27 mouse cellular contexts compared by ENCODE assay signal in genomic region chr3:90273855-90274254, GRCm38 (mm10). TPM values are rescaled to one million over a fixed set of nuclear protein-coding genes. Genes with fewer than 3 reads are reported as not detected.
DNase-seq lines count a peak whose midpoint lies in the region; ATAC-seq and TF ChIP-seq lines count a peak whose summit lies in the region.
"Had no signal": no experiment of that assay in that cellular context is flagged by ENCODE, and none has a peak within 500 bp of the region (broad histone marks: within the 10 kb centered on the region; RNA-seq: fewer than 3 reads in every experiment).

No protein-coding gene starts in this region.

- H3K9ac ChIP-seq in hindbrain, embryonic 14.5 days: no peak overlapping the region
- H3K9ac ChIP-seq in hindbrain, embryonic 11.5 days (ENCODE audit: low read depth, low read length): no peak overlapping the region
- no peak overlapping the region for H3K9ac ChIP-seq in ES-Bruce4 (ENCODE audit: low read depth, poor library complexity, severe bottlenecking)
- H3K9ac ChIP-seq: forebrain, embryonic 13.5 days; heart, embryonic 13.5 days; hindbrain, embryonic 13.5 days had no signal

- no peak for TF ChIP-seq CTCF in ES-Bruce4 (IDR thresholded peaks at IDR 0.05; ENCODE audit: low read depth, low read length)

- ATAC-seq in hindbrain, embryonic 14.5 days (ENCODE audit: low FRiP score): 0 out of 2 replicates have a peak, but pooled peaks have one; percentile 7
- no peak for ATAC-seq in hindbrain, embryonic 11.5 days (ENCODE audit: low FRiP score)
- ATAC-seq: forebrain, embryonic 13.5 days; forebrain, embryonic 16.5 days; hindbrain, postnatal 0 days; inflammation-experienced regulatory T-cells, adult 6 months; intestine, embryonic 16.5 days had no signal

- H3K36me3 ChIP-seq in hindbrain, embryonic 14.5 days (replicated peaks; ENCODE audit: control insufficient read depth, insufficient read depth): peaks cover 64% of the 10 kb centered on the region
- no peaks in the 10 kb centered on the region for H3K36me3 ChIP-seq in hindbrain, embryonic 11.5 days (ENCODE audit: control insufficient read depth, insufficient read depth, low read length)
- no peaks in the 10 kb centered on the region for H3K36me3 ChIP-seq in ES-Bruce4 (ENCODE audit: control insufficient read depth, insufficient read depth, low read length, poor library complexity, severe bottlenecking)

- no peaks in the 10 kb centered on the region for H3K27me3 ChIP-seq in hindbrain, embryonic 14.5 days (ENCODE audit: control insufficient read depth, insufficient read depth, low read length)
- no peaks in the 10 kb centered on the region for H3K27me3 ChIP-seq in hindbrain, embryonic 11.5 days (ENCODE audit: control insufficient read depth, insufficient read depth, low read length)
- H3K27me3 ChIP-seq in ES-Bruce4 (ENCODE audit: control insufficient read depth, insufficient read depth, low read length, poor library complexity, severe bottlenecking): no peaks in the 10 kb centered on the region
- H3K27me3 ChIP-seq: CH12.LX; forebrain, embryonic 13.5 days; heart, embryonic 13.5 days; hindbrain, embryonic 13.5 days had no signal

- no peak overlapping the region for H3K27ac ChIP-seq in hindbrain, embryonic 14.5 days
- no peak overlapping the region for H3K27ac ChIP-seq in hindbrain, embryonic 11.5 days (ENCODE audit: low read depth, low read length)
- H3K27ac ChIP-seq in ES-Bruce4 (ENCODE audit: insufficient read depth, low read length): no peak overlapping the region
- H3K27ac ChIP-seq: forebrain, embryonic 10.5 days; forebrain, embryonic 13.5 days; heart, embryonic 13.5 days; hindbrain, embryonic 13.5 days; hindbrain, postnatal 0 days had no signal

- H3K4me3 ChIP-seq in hindbrain, embryonic 14.5 days (replicated peaks; ENCODE audit: low read length): no peak overlapping the region
- H3K4me3 ChIP-seq in hindbrain, embryonic 11.5 days (ENCODE audit: low read depth, low read length): no peak overlapping the region
- H3K4me3 ChIP-seq in ES-Bruce4 (ENCODE audit: low read depth, low read length): peak overlapping the region; percentile 2; the same call in 1 of the 2 replicates
- H3K4me3 ChIP-seq: forebrain, embryonic 10.5 days; forebrain, embryonic 13.5 days; heart, embryonic 13.5 days; hindbrain, embryonic 13.5 days had no signal

- H3K4me1 ChIP-seq in hindbrain, embryonic 14.5 days (replicated peaks; ENCODE audit: control insufficient read depth, insufficient read depth, low read length): no peaks in the 10 kb centered on the region
- no peaks in the 10 kb centered on the region for H3K4me1 ChIP-seq in hindbrain, embryonic 11.5 days (replicated peaks; ENCODE audit: control insufficient read depth, insufficient read depth, low read length)
- no peaks in the 10 kb centered on the region for H3K4me1 ChIP-seq in ES-Bruce4 (ENCODE audit: control insufficient read depth, insufficient read depth, low read length)
- H3K4me1 ChIP-seq: forebrain, embryonic 13.5 days; hindbrain, embryonic 13.5 days had no signal

- TF ChIP-seq POLR2A in ES-Bruce4 (IDR thresholded peaks at IDR 0.05; ENCODE audit: insufficient read depth, low read length): no peak

- no peak overlapping the region for H3K4me2 ChIP-seq in hindbrain, embryonic 14.5 days (replicated peaks)
- no peak overlapping the region for H3K4me2 ChIP-seq in hindbrain, embryonic 11.5 days (replicated peaks; ENCODE audit: low read depth, low read length)
- H3K4me2 ChIP-seq: forebrain, embryonic 13.5 days; heart, embryonic 13.5 days; hindbrain, embryonic 13.5 days had no signal

- no peak for TF ChIP-seq EP300 in ES-Bruce4 (IDR thresholded peaks at IDR 0.05; ENCODE audit: insufficient read depth, low read depth, low read length)

- H3K9me3 ChIP-seq in hindbrain, embryonic 14.5 days (ENCODE audit: control insufficient read depth, low read length): no peaks in the 10 kb centered on the region
- no peaks in the 10 kb centered on the region for H3K9me3 ChIP-seq in hindbrain, embryonic 11.5 days (ENCODE audit: control insufficient read depth, low read length)
- no peaks in the 10 kb centered on the region for H3K9me3 ChIP-seq in ES-Bruce4 (replicated peaks; ENCODE audit: control insufficient read depth, insufficient read depth, low read length, poor library complexity, severe bottlenecking)
- H3K9me3 ChIP-seq: forebrain, embryonic 10.5 days; forebrain, embryonic 13.5 days; heart, embryonic 13.5 days; hindbrain, embryonic 13.5 days had no signal

- WGBS in hindbrain, embryonic 14.5 days: 94% methylated on average over 22 of the region's 22 CpGs
- 93% methylated on average over 22 of the region's 22 CpGs for WGBS in hindbrain, embryonic 11.5 days

- peak; percentile 40 for DNase-seq in cerebellum, adult 9-11 months
- DNase-seq in cerebellum, postnatal 4 days (ENCODE audit: low spot score in 2 of 2): no peak
- no peak for DNase-seq in hindbrain, embryonic 14.5 days (ENCODE audit: low spot score)
- DNase-seq in hindbrain, embryonic 11.5 days (ENCODE audit: low spot score): no peak
- peak; percentile 52 for DNase-seq in R1 (ENCODE audit: low read depth, low spot score)
- DNase-seq in thymus, postnatal 0 days (ENCODE audit: low spot score): no peak
- no peak for DNase-seq in lung, postnatal 4 days
- DNase-seq: adrenal gland, adult 2 months; adrenal gland, postnatal 25 days; B cell, adult 2 months; cerebellum, postnatal 10 days; cerebellum, postnatal 36 days; gastrocnemius, postnatal 10 days; gastrocnemius, postnatal 36 days; heart, postnatal 14 days; kidney, adult 18-20 months; kidney, adult 9 months had no signal

RNA-seq across cellular contexts. Expression of gene Dennd4b, which starts 8.9 kb away (rescaled TPM):
- 7.1 and 8.9 TPM in 2 replicates for polyA plus RNA-seq in hindbrain, embryonic 14.5 days (2014; fragmentation: Nextera tagmentation; extraction: Ambion mirVana)
- polyA plus RNA-seq in hindbrain, embryonic 11.5 days (2014; fragmentation: Nextera tagmentation; extraction: Ambion mirVana): 3.8 and 4.5 TPM in 2 replicates
- polyA plus RNA-seq in ES-Bruce4 (2011; ENCODE audit: insufficient read depth, insufficient read length, low read depth, missing spikeins): 12.3 and 12.8 TPM in 2 replicates
- 9.4 TPM in 2 replicates for polyA plus RNA-seq in thymus, postnatal 0 days (2015; fragmentation: Nextera tagmentation; extraction: Ambion mirVana)

RNA-seq across cellular contexts. Expression of gene Gatad2b, which starts 19.1 kb away (rescaled TPM):
- polyA plus RNA-seq in hindbrain, embryonic 14.5 days (2014; fragmentation: Nextera tagmentation; extraction: Ambion mirVana): 12.3 and 14.7 TPM in 2 replicates
- polyA plus RNA-seq in hindbrain, embryonic 11.5 days (2014; fragmentation: Nextera tagmentation; extraction: Ambion mirVana): 13.6 and 26.0 TPM in 2 replicates
- polyA plus RNA-seq in ES-Bruce4 (2011; ENCODE audit: insufficient read depth, insufficient read length, low read depth, missing spikeins): 59.0 and 66.1 TPM in 2 replicates
- 10.1 and 14.1 TPM in 2 replicates for polyA plus RNA-seq in thymus, postnatal 0 days (2015; fragmentation: Nextera tagmentation; extraction: Ambion mirVana)

RNA-seq across cellular contexts. Expression of gene Crtc2, which starts 19.9 kb away (rescaled TPM):
- 10.1 and 10.5 TPM in 2 replicates for polyA plus RNA-seq in hindbrain, embryonic 14.5 days (2014; fragmentation: Nextera tagmentation; extraction: Ambion mirVana)
- 9.8 and 10.6 TPM in 2 replicates for polyA plus RNA-seq in hindbrain, embryonic 11.5 days (2014; fragmentation: Nextera tagmentation; extraction: Ambion mirVana)
- polyA plus RNA-seq in ES-Bruce4 (2011; ENCODE audit: insufficient read depth, insufficient read length, low read depth, missing spikeins): 32.4 and 34.6 TPM in 2 replicates
- polyA plus RNA-seq in thymus, postnatal 0 days (2015; fragmentation: Nextera tagmentation; extraction: Ambion mirVana): 16.1 and 21.1 TPM in 2 replicates

RNA-seq across cellular contexts. Expression of gene Slc39a1, which starts 25.9 kb away (rescaled TPM):
- polyA plus RNA-seq in hindbrain, embryonic 14.5 days (2014; fragmentation: Nextera tagmentation; extraction: Ambion mirVana): 42.9 and 48.0 TPM in 2 replicates
- 49.1 and 55.3 TPM in 2 replicates for polyA plus RNA-seq in hindbrain, embryonic 11.5 days (2014; fragmentation: Nextera tagmentation; extraction: Ambion mirVana)
- 60.5 and 62.4 TPM in 2 replicates for polyA plus RNA-seq in ES-Bruce4 (2011; ENCODE audit: insufficient read depth, insufficient read length, low read depth, missing spikeins)
- polyA plus RNA-seq in thymus, postnatal 0 days (2015; fragmentation: Nextera tagmentation; extraction: Ambion mirVana): 92.7 and 96.1 TPM in 2 replicates

RNA-seq across cellular contexts. Expression of gene Creb3l4, which starts 30.5 kb away (rescaled TPM):
- 1.8 and 1.9 TPM in 2 replicates for polyA plus RNA-seq in hindbrain, embryonic 14.5 days (2014; fragmentation: Nextera tagmentation; extraction: Ambion mirVana)
- 4.5 and 4.9 TPM in 2 replicates for polyA plus RNA-seq in hindbrain, embryonic 11.5 days (2014; fragmentation: Nextera tagmentation; extraction: Ambion mirVana)
- polyA plus RNA-seq in ES-Bruce4 (2011; ENCODE audit: insufficient read depth, insufficient read length, low read depth, missing spikeins): 3.7 and 4.6 TPM in 2 replicates
- 3.3 and 3.9 TPM in 2 replicates for polyA plus RNA-seq in thymus, postnatal 0 days (2015; fragmentation: Nextera tagmentation; extraction: Ambion mirVana)
- polyA plus RNA-seq: inflammation-experienced regulatory T-cells, adult 6 months had no signal

Comparison
In these comparisons a context has a peak if more than half of its experiments do, and no peak if none do; other contexts are left out.
1. DNase-seq: peak in cerebellum, adult 9-11 months (single experiment) and R1 (single experiment); none in cerebellum, postnatal 4 days (0 of 2), hindbrain, embryonic 14.5 days (single experiment), hindbrain, embryonic 11.5 days (single experiment), thymus, postnatal 0 days (single experiment) and lung, postnatal 4 days (0 of 2).